Mouse (Mus musculus): ENCODE results near the gene Ndufb4. TPM values are rescaled to one million over a fixed set of nuclear protein-coding genes. Genes with fewer than 3 reads are reported as not detected.

Gene Ndufb4
- total and polyA plus RNA-seq, 3 experiments: 162 to 216 (median 188) TPM

DNA sequence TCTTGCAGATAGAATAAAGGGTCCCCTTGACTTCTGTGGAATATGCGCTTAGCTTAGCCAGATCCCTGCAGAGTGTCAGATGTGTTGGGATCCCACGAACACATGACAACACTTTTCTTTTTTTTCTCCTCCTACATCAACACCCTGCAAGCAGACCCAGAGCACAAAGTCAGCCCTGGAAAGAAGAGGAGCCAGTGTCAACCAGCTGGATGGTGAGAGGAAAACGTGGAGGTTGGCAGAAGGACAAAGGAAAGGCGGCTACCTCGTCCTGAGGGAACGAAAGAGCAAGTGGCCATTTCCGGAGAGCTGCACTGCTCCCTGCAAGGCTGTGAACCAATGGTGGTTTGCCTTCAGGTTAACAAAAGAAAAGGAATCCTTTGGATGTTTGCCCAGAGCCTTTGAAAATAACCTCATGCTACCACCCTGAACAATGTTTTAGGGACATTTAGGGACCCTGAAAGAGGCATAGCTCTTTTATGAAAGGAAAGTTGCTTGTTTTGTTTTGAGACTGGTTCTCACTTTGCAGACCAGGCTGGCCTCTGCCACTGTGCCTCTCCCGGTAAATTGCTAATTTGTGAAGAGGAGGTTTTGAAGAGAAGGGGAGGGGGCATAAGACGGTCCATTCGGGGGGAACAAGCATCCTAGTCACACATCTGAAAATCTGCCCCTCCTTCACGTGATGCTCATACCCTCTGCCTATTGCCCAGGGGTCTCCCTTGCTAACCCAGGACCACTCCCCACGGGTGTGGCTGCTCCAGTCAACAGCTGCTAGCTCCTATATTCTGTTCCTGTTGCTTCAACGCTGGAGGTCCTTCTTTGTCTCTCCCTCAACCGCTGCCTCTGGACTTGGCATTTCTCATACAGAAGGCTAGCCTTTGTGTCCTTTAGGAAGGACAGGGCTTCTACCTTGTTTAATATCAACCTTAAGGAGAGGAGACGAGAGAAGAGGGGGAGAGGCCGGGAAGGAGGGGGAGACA is 29.2 kb upstream of the Ndufb4 start:
- intact Hi-C loops (cut with DNase I): loop anchor here (1.0 to 5.0 kb wide), 7 partner anchors 29 to 575 kb away; partner anchors contain the start of genes Gsk3b, Lrrc58 and Ndufb4
- Histone ChIP-seq H3K4me3 (peak overlapping the region; percentile 30), H3K27ac (peak overlapping the region; percentile 80), H3K27me3 (ENCODE audit: control insufficient read depth, insufficient read depth, low read length) (no peaks in the 10 kb centered on the region), H3K79me2 (replicated peaks; ENCODE audit: control insufficient read depth, insufficient read depth, low read length) (no peaks in the 10 kb centered on the region), H3K9ac (ENCODE audit: low read depth, low read length) (peak overlapping the region; percentile 26), H3K36me3 (ENCODE audit: control insufficient read depth, insufficient read depth, low read length) (no peaks in the 10 kb centered on the region), H3K4me1 (ENCODE audit: control insufficient read depth, insufficient read depth, low read length) (peaks cover 11% of the 10 kb centered on the region)
- peak; percentile 56 to 57 for DNase-seq
- 0 out of 2 replicates have a peak, but pooled peaks have one; percentile 27 for TF ChIP-seq EP300 (IDR thresholded peaks at IDR 0.05; ENCODE audit: insufficient read depth, low read depth, low read length)
- no peak for TF ChIP-seq CTCF (IDR thresholded peaks at IDR 0.05)
- WGBS: 10% methylated on average over 16 of the region's 16 CpGs

DNA sequence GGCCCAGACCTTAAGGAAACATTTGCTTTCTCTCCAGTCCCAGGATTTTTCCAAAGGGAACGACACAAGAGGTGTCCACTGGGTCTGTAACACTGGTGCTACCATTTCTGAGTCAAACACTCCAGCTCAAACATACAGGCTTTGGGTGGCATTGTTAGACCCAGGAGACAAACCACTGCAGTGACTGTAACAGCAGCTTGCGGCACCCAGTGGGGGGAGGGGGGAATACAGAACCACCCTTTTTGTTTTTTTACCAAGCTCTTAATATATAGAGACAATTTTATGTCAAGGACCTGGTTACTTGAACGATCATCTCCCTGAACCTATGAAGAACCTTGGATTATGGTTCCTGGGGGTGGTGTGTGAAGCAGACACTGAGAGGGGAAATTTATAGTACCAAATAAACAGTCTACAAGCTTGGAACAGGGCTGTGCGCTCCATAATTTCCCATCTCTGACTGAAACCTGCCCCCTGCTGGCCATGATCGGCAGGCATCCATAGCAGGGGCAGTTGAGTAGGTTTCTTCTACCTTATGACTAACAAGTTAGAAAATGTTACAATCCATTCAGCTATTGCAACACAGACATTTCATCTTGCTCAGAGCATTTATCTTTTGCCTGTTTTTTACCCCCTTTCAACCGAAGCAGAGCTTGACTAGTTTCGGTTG is 28.2 kb upstream of the Ndufb4 start:
- Histone ChIP-seq H3K4me3 (peak overlapping the region; percentile 30; the same call in 1 of the 2 replicates), H3K4me1 (ENCODE audit: control insufficient read depth, insufficient read depth, low read length) (peaks cover 8% of the 10 kb centered on the region)

DNA sequence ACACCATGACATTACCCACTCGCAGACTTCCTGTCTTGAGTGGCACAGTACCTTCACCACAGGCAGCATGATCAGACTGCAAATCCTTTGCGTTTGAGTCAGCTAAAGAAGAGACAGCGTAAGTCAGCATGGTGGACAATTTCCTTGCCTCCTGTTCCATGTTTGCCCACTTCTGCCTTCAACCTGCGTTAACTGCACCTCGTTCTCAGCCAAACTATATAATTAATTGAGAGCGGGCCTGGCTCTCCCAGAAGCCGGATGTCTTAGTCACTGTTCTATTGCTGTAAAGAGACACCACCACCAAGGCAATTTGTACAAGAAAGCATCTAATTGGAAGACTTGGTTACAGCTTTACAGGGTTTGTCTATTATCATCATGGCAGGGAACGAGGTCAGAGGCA is 26.6 kb upstream of the Ndufb4 start:
- DNase-seq: no peak
- no peak for TF ChIP-seq POLR2A (IDR thresholded peaks at IDR 0.05; ENCODE audit: insufficient read depth, low read depth, low read length)
- no peak for TF ChIP-seq CTCF (IDR thresholded peaks at IDR 0.05)
- no peak for TF ChIP-seq EP300 (IDR thresholded peaks at IDR 0.05; ENCODE audit: insufficient read depth, low read depth, low read length)
- Histone ChIP-seq H3K4me3 (no peak overlapping the region), H3K27ac (no peak overlapping the region), H3K4me1 (ENCODE audit: control insufficient read depth, insufficient read depth, low read length) (peaks cover 5% of the 10 kb centered on the region), H3K79me2 (replicated peaks; ENCODE audit: control insufficient read depth, insufficient read depth, low read length) (no peaks in the 10 kb centered on the region), H3K36me3 (ENCODE audit: control insufficient read depth, insufficient read depth, low read length) (no peaks in the 10 kb centered on the region), H3K27me3 (ENCODE audit: control insufficient read depth, insufficient read depth, low read length) (no peaks in the 10 kb centered on the region), H3K9ac (ENCODE audit: low read depth, low read length) (no peak overlapping the region)
- intact Hi-C loops (cut with DNase I): loop anchor here (2.0 to 5.0 kb wide), 3 partner anchors 186 to 389 kb away; partner anchors contain the start of gene Lrrc58
- WGBS: 82% methylated on average over 8 of the region's 8 CpGs

More for the DNA sequence above, 28.2 kb upstream of the Ndufb4 start:
- H3K27ac ChIP-seq: peak overlapping the region; percentile 80
- intact Hi-C loops (cut with DNase I): loop anchor here (5.0 kb wide), 2 partner anchors 185 to 390 kb away; partner anchors contain the start of gene Lrrc58
- WGBS: 34% methylated on average over 7 of the region's 7 CpGs
- no peaks in the 10 kb centered on the region for H3K27me3 ChIP-seq (ENCODE audit: control insufficient read depth, insufficient read depth, low read length)
- H3K9ac ChIP-seq (ENCODE audit: low read depth, low read length): no peak overlapping the region
- peak; percentile 80 to 86 for DNase-seq
- TF ChIP-seq CTCF (IDR thresholded peaks at IDR 0.05) (peak; percentile 91), POLR2A (IDR thresholded peaks at IDR 0.05; ENCODE audit: insufficient read depth, low read depth, low read length) (no peak), EP300 (IDR thresholded peaks at IDR 0.05; ENCODE audit: insufficient read depth, low read depth, low read length) (0 out of 2 replicates have a peak, but pooled peaks have one; percentile 25)
- H3K36me3 ChIP-seq (ENCODE audit: control insufficient read depth, insufficient read depth, low read length): no peaks in the 10 kb centered on the region
- H3K79me2 ChIP-seq (replicated peaks; ENCODE audit: control insufficient read depth, insufficient read depth, low read length): no peaks in the 10 kb centered on the region

DNA sequence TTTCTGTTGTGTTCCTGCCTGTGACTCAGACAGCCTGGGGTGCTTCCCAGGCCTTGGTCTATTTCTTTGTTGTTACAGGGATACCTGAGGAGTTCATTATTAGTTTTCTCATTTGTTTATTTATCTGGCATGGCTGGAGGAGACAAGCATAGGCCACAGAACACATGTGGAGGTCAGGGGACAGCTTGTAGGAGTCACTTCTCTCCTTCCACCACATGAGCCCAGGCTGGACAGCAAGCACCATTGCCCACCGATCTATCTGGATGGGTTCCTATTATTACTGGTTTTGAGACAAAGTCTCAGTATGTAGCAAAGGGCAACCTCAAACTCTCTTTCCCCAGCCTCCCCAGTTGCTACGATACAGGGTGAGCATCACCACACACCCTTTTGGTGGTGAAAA is 26.0 kb upstream of the Ndufb4 start:
- Histone ChIP-seq H3K27me3 (ENCODE audit: control insufficient read depth, insufficient read depth, low read length) (no peaks in the 10 kb centered on the region), H3K9ac (ENCODE audit: low read depth, low read length) (no peak overlapping the region), H3K36me3 (ENCODE audit: control insufficient read depth, insufficient read depth, low read length) (no peaks in the 10 kb centered on the region), H3K4me3 (no peak overlapping the region), H3K4me1 (ENCODE audit: control insufficient read depth, insufficient read depth, low read length) (peaks cover 5% of the 10 kb centered on the region), H3K79me2 (replicated peaks; ENCODE audit: control insufficient read depth, insufficient read depth, low read length) (no peaks in the 10 kb centered on the region), H3K27ac (no peak overlapping the region)
- no peak for DNase-seq
- TF ChIP-seq EP300 (IDR thresholded peaks at IDR 0.05; ENCODE audit: insufficient read depth, low read depth, low read length) (no peak), CTCF (IDR thresholded peaks at IDR 0.05) (no peak)
- WGBS: 70% methylated on average over 2 of the region's 2 CpGs
- intact Hi-C loops (cut with DNase I): loop anchor here (2.0 to 5.0 kb wide), 3 partner anchors 187 to 388 kb away; partner anchors contain the start of gene Lrrc58

DNA sequence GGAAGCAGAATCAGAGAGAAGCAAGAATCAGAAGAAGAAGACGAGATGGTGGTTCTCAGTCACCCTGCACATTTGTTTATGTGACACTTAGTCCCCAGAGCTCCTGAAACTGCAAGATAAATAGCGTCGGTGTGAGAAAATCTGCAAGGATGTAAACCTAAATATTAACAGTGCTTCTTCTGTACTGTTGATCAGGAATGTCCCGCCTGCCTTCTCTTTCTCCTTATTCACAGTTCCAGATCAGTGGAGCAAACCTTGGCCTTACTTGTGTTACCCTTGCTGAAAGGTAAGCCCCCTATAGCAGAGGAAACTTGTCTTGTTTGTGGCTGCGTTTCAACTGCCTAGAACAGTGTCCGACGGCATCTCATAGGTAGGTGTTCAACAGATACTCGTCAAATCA is 23.3 kb upstream of the Ndufb4 start:
- H3K4me1 ChIP-seq (ENCODE audit: control insufficient read depth, insufficient read depth, low read length): no peaks in the 10 kb centered on the region
- no peak overlapping the region for H3K27ac ChIP-seq
- H3K36me3 ChIP-seq (ENCODE audit: control insufficient read depth, insufficient read depth, low read length): no peaks in the 10 kb centered on the region
- H3K4me3 ChIP-seq: no peak overlapping the region
- 87% methylated on average over 8 of the region's 8 CpGs for WGBS
- H3K79me2 ChIP-seq (replicated peaks; ENCODE audit: control insufficient read depth, insufficient read depth, low read length): no peaks in the 10 kb centered on the region
- no peak for DNase-seq
- intact Hi-C loops (cut with DNase I): no loop called here
- no peaks in the 10 kb centered on the region for H3K27me3 ChIP-seq (ENCODE audit: control insufficient read depth, insufficient read depth, low read length)
- no peak for TF ChIP-seq CTCF (IDR thresholded peaks at IDR 0.05)
- TF ChIP-seq EP300 (IDR thresholded peaks at IDR 0.05; ENCODE audit: insufficient read depth, low read depth, low read length): no peak
- TF ChIP-seq POLR2A (IDR thresholded peaks at IDR 0.05; ENCODE audit: insufficient read depth, low read depth, low read length): no peak
- no peak overlapping the region for H3K9ac ChIP-seq (ENCODE audit: low read depth, low read length)

Data from heart, adult 2 months (tissue).